Mouse (Mus musculus) cerebellum, postnatal 14 days (tissue): ENCODE results near the gene Glb1.

ENCODE experiments used
- DNase-seq, 2 experiments: peaks; one replicate each; pipeline ENCODE4 v3.0.0; 2021; ENCODE audit warnings: mixed read lengths in 2 of 2

The Glb1 gene

GRCm38 (mm10) chr9:114395258-114395657, 5.6 kb upstream of the Glb1 start:
- DNase-seq: no peak

- no peak for DNase-seq
Observed at GRCm38 (mm10) chr9:114399680-114400079, 1.2 kb upstream of the Glb1 start.

- no peak for DNase-seq
Observed at GRCm38 (mm10) chr9:114400588-114400948, 308 bp upstream of the Glb1 start.

- DNase-seq: peak; percentile 38 to 41
Observed at GRCm38 (mm10) chr9:114401685-114402080, 807 bp downstream of the Glb1 start.

- peak; percentile 62 to 63 for DNase-seq
Observed at GRCm38 (mm10) chr9:114407676-114408075, 6.8 kb downstream of the Glb1 start.

GRCm38 (mm10) chr9:114410313-114410862, 9.5 kb downstream of the Glb1 start:
- peak in 1 of 2 experiments; percentile 20 for DNase-seq

GRCm38 (mm10) chr9:114411295-114411694, 10.4 kb downstream of the Glb1 start:
- no peak for DNase-seq

GRCm38 (mm10) chr9:114412406-114412805, 11.5 kb downstream of the Glb1 start:
- no peak for DNase-seq

GRCm38 (mm10) chr9:114413866-114414265, 13.0 kb downstream of the Glb1 start:
- no peak for DNase-seq

GRCm38 (mm10) chr9:114415701-114416100, 14.8 kb downstream of the Glb1 start:
- peak; percentile 70 to 75 for DNase-seq

- no peak for DNase-seq
Observed at GRCm38 (mm10) chr9:114416646-114417517, 16.0 kb downstream of the Glb1 start.

GRCm38 (mm10) chr9:114418187-114418586, 17.3 kb downstream of the Glb1 start:
- peak; percentile 29 to 58 for DNase-seq

GRCm38 (mm10) chr9:114420443-114420842, 19.6 kb downstream of the Glb1 start:
- no peak for DNase-seq

GRCm38 (mm10) chr9:114421045-114421444, 20.2 kb downstream of the Glb1 start:
- DNase-seq: no peak

- no peak for DNase-seq
Observed at GRCm38 (mm10) chr9:114421797-114422196, 20.9 kb downstream of the Glb1 start.

- DNase-seq: no peak
Observed at GRCm38 (mm10) chr9:114425576-114425975, 24.7 kb downstream of the Glb1 start.

GRCm38 (mm10) chr9:114426201-114426600, 25.3 kb downstream of the Glb1 start:
- no peak for DNase-seq

GRCm38 (mm10) chr9:114427425-114427824, 26.5 kb downstream of the Glb1 start:
- DNase-seq: no peak

- DNase-seq: no peak
Observed at GRCm38 (mm10) chr9:114428103-114428834, 27.4 kb downstream of the Glb1 start.

- no peak for DNase-seq
Observed at GRCm38 (mm10) chr9:114435668-114436067, 34.8 kb downstream of the Glb1 start.

GRCm38 (mm10) chr9:114440548-114440947, 39.7 kb downstream of the Glb1 start:
- DNase-seq: no peak

GRCm38 (mm10) chr9:114442225-114442624, 41.3 kb downstream of the Glb1 start:
- DNase-seq: no peak

- DNase-seq: no peak
Observed at GRCm38 (mm10) chr9:114442893-114443292, 42.0 kb downstream of the Glb1 start.

GRCm38 (mm10) chr9:114443351-114443750, 42.5 kb downstream of the Glb1 start:
- no peak for DNase-seq
